15 mouse cellular contexts compared by ENCODE assay signal in the genomic region with DNA sequence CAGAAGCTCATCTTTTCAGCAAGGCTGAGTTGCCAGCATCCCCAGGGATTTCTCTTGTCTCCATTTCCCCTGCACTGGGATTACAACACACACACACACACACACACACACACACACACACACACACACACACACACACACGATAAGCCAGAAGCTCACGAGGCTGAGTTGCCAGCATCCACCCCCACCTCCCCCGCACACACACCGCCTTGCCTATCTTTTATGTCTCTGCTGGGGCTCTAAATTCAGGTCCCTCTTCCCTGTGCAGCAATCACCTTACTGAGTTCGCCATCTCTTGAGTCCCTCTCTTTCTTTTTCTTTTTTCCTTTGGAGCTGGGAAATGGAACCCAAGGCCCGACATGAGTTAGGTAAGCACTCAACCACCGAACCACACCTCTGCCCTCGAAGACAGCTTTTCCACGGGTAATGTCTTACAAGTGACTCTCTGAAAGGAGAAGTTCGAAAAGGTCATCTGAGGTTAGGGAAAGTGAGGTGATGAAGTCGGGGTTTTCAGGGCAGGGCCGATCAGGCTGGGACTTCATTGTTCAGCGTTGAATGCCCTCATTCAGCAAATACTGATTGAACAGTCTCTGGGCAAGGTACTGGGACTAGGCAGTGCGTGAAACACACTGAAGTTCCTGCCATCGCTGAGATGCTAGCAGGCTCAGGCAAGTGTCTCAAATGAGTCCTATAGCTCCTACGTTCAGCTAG. TPM values are rescaled to one million over a fixed set of nuclear protein-coding genes. Genes with fewer than 3 reads are reported as not detected.
DNase-seq lines count a peak whose midpoint lies in the region; ATAC-seq lines count a peak whose summit lies in the region.
"Had no signal": no experiment of that assay in that cellular context is flagged by ENCODE, and none has a peak within 500 bp of the region (broad histone marks: within the 10 kb centered on the region; RNA-seq: fewer than 3 reads in every experiment).

No protein-coding gene starts in this region.

- DNase-seq in 416B (ENCODE audit: low read depth), result peak; percentile 67
- peak; percentile 19 to 33 for DNase-seq in B cell, adult 2 months
- DNase-seq in right cerebral cortex, postnatal 36 days (ENCODE audit: low spot score in 2 of 2), result no peak
- DNase-seq in adrenal gland, postnatal 25 days, result no peak
- no peak for DNase-seq in cerebellum, postnatal 10 days
- DNase-seq: cerebellum, adult 11-12 months; cerebellum, postnatal 36 days; kidney, adult 9 months; liver, embryonic 13.5 days; lung, postnatal 10 days had no signal

- ATAC-seq in common myeloid progenitor, adult 5-6 weeks (replicated peaks; ENCODE audit: low read depth, poor library complexity, severe bottlenecking), result peak; percentile 65
- ATAC-seq in megakaryocyte-erythroid progenitor cell, adult 5-6 weeks (replicated peaks; ENCODE audit: low FRiP score, low TSS enrichment, poor library complexity, severe bottlenecking), result 0 out of 2 replicates have a peak, but pooled peaks have one; percentile 45
- ATAC-seq: forebrain, embryonic 15.5 days; hindbrain, postnatal 0 days; midbrain, embryonic 13.5 days had no signal

RNA-seq across cellular contexts. Expression of a gene that starts 6.3 kb away (rescaled TPM):
- 11.5 and 12.8 TPM in 2 replicates for total RNA-seq in common myeloid progenitor, adult 5-6 weeks (2017)
- total RNA-seq in megakaryocyte-erythroid progenitor cell, adult 5-6 weeks (2014; fragmentation: Nextera tagmentation), result 40.6 and 46.9 TPM in 2 replicates
- 16.5 and 20.6 TPM in 2 replicates for total RNA-seq in megakaryocyte-erythroid progenitor cell, adult 5-6 weeks (2017)
- 0.46 and 0.67 TPM in 2 replicates for total RNA-seq in adrenal gland, postnatal 25 days (2021)

RNA-seq across cellular contexts. Expression of a gene that starts 6.6 kb away (rescaled TPM):
- 1.8 and 2.7 TPM in 2 replicates for total RNA-seq in common myeloid progenitor, adult 5-6 weeks (2017)
- total RNA-seq in megakaryocyte-erythroid progenitor cell, adult 5-6 weeks (2014; fragmentation: Nextera tagmentation), result 7.3 and 9.3 TPM in 2 replicates
- 4.1 and 4.7 TPM in 2 replicates for total RNA-seq in megakaryocyte-erythroid progenitor cell, adult 5-6 weeks (2017)
- 4.1 and 5.9 TPM in 2 replicates for total RNA-seq in adrenal gland, postnatal 25 days (2021)

RNA-seq across cellular contexts. Expression of a gene that starts 54.0 kb away (rescaled TPM):
- total RNA-seq in common myeloid progenitor, adult 5-6 weeks (2017), result 50.8 and 62.2 TPM in 2 replicates
- 50.3 and 51.7 TPM in 2 replicates for total RNA-seq in megakaryocyte-erythroid progenitor cell, adult 5-6 weeks (2014; fragmentation: Nextera tagmentation)
- total RNA-seq in megakaryocyte-erythroid progenitor cell, adult 5-6 weeks (2017), result 79.1 and 90.9 TPM in 2 replicates
- total RNA-seq in adrenal gland, postnatal 25 days (2021), result 41.9 and 53.9 TPM in 2 replicates

Comparison
In these comparisons a context has a peak if more than half of its experiments do, and no peak if none do; other contexts are left out.
1. DNase-seq: peak in 416B (single experiment) and B cell, adult 2 months (2 of 2); none in right cerebral cortex, postnatal 36 days (0 of 2), adrenal gland, postnatal 25 days (single experiment) and cerebellum, postnatal 10 days (0 of 2).